Comparison of ENCODE assay signal across 27 mouse cellular contexts in the genomic region with DNA sequence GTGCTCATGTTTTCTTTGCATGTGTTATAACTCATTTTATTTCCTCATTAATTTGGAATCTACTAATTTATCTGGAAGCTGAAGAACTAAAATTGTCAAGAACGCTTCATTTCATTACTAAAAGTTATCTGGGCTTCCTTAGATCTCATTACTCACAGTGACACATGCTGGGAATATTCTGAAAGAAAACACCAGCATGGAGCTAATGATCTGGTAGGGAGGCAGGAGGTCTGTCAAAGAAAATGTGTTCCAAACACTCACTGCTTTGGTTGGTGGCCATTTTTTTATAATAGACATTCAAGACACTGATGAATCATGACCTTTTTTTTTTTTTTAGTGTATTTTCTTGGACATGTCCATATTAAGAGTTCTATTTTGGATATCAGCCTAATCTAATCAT.
DNase-seq lines count a peak whose midpoint lies in the region; ATAC-seq and TF ChIP-seq lines count a peak whose summit lies in the region.
"Had no signal": no experiment of that assay in that cellular context is flagged by ENCODE, and none has a peak within 500 bp of the region (broad histone marks: within the 10 kb centered on the region; RNA-seq: fewer than 3 reads in every experiment).

No protein-coding gene starts in this region.

- H3K9me3 ChIP-seq in lung, embryonic 14.5 days (ENCODE audit: low read depth, low read length): no peaks in the 10 kb centered on the region
- no peaks in the 10 kb centered on the region for H3K9me3 ChIP-seq in heart, embryonic 12.5 days (replicated peaks)
- H3K9me3 ChIP-seq: G1E; heart, embryonic 15.5 days; hindbrain, embryonic 10.5 days; hindbrain, embryonic 13.5 days; intestine, embryonic 15.5 days had no signal

- no peak for TF ChIP-seq POLR2A in embryonic fibroblast, embryonic 13.5 days (IDR thresholded peaks at IDR 0.05; ENCODE audit: low read depth, low read length)

- H3K79me2 ChIP-seq in C2C12 (ENCODE audit: control insufficient read depth, insufficient read depth): no peaks in the 10 kb centered on the region

- H3K4me2 ChIP-seq in lung, embryonic 14.5 days: no peak overlapping the region
- H3K4me2 ChIP-seq in heart, embryonic 12.5 days: no peak overlapping the region
- H3K4me2 ChIP-seq: heart, embryonic 11.5 days; heart, embryonic 15.5 days; hindbrain, embryonic 13.5 days; intestine, embryonic 15.5 days had no signal

- H3K36me3 ChIP-seq in lung, embryonic 14.5 days (ENCODE audit: insufficient read depth): no peaks in the 10 kb centered on the region
- no peaks in the 10 kb centered on the region for H3K36me3 ChIP-seq in C2C12 (ENCODE audit: control insufficient read depth, insufficient read depth)
- no peaks in the 10 kb centered on the region for H3K36me3 ChIP-seq in heart, embryonic 12.5 days
- H3K36me3 ChIP-seq: G1E; heart, embryonic 15.5 days; hindbrain, embryonic 10.5 days; hindbrain, embryonic 13.5 days; intestine, embryonic 15.5 days had no signal

- no peak overlapping the region for H3K9ac ChIP-seq in lung, embryonic 14.5 days
- H3K9ac ChIP-seq in heart, embryonic 12.5 days: no peak overlapping the region
- H3K9ac ChIP-seq: heart, embryonic 15.5 days; hindbrain, embryonic 13.5 days; intestine, embryonic 15.5 days had no signal

- DNase-seq in lung, embryonic 14.5 days: peak; percentile 33
- no peak for DNase-seq in lung, postnatal 10 days
- DNase-seq in Patski (ENCODE audit: low read depth, low spot score): no peak
- DNase-seq in spleen, adult 18-20 months: no peak
- no peak for DNase-seq in retina, embryonic 14.5 days (ENCODE audit: low spot score)
- DNase-seq: adrenal gland, adult 8-10 months; adrenal gland, postnatal 25 days; cerebellum, adult 11 months; cerebellum, postnatal 14 days; gastrocnemius, postnatal 10 days; gastrocnemius, postnatal 36 days; heart, adult 2 months; heart, postnatal 10 days; heart, postnatal 36 days had no signal

- WGBS in lung, embryonic 14.5 days: 42% methylated on average over 1 of the region's 1 CpGs
- WGBS in heart, embryonic 12.5 days: 57% methylated on average over 1 of the region's 1 CpGs

- in situ Hi-C loops in Patski (cut with MboI; ENCODE audit: low pct_unique_long_range_greater_than_20kb): no loop called here

- CTCF ChIA-PET in Patski (lab: Charles Lee): no interaction called here

- no peak overlapping the region for H3ac ChIP-seq in C2C12 (ENCODE audit: control insufficient read depth, insufficient read length, low read depth)

- POLR2A ChIA-PET in Patski (lab: Charles Lee): no interaction called here

- H3K4me1 ChIP-seq in lung, embryonic 14.5 days (ENCODE audit: insufficient read depth): no peaks in the 10 kb centered on the region
- no peaks in the 10 kb centered on the region for H3K4me1 ChIP-seq in embryonic fibroblast, embryonic 13.5 days (ENCODE audit: control insufficient read depth, insufficient read depth, low read length)
- no peaks in the 10 kb centered on the region; the same call in 1 of the 2 replicates for H3K4me1 ChIP-seq in heart, embryonic 12.5 days (replicated peaks)
- H3K4me1 ChIP-seq: hindbrain, embryonic 10.5 days; intestine, embryonic 15.5 days had no signal

- no peak for TF ChIP-seq CTCF in lung, embryonic 14.5 days (IDR thresholded peaks at IDR 0.05; ENCODE audit: low read depth)
- TF ChIP-seq CTCF in C2C12 (IDR thresholded peaks at IDR 0.05; ENCODE audit: control insufficient read depth, insufficient read depth, insufficient read length): no peak
- TF ChIP-seq CTCF in Patski (IDR thresholded peaks at IDR 0.05): no peak
- no peak for TF ChIP-seq CTCF in embryonic fibroblast, embryonic 13.5 days (IDR thresholded peaks at IDR 0.05; ENCODE audit: borderline replicate concordance, insufficient read depth, low read length)

- H3K27me3 ChIP-seq in lung, embryonic 14.5 days (ENCODE audit: insufficient read depth, low read length): no peaks in the 10 kb centered on the region
- H3K27me3 ChIP-seq in C2C12 (ENCODE audit: control insufficient read depth, insufficient read depth, insufficient read length): no peaks in the 10 kb centered on the region
- H3K27me3 ChIP-seq in Patski: no peaks in the 10 kb centered on the region
- no peaks in the 10 kb centered on the region for H3K27me3 ChIP-seq in heart, embryonic 12.5 days (replicated peaks)
- H3K27me3 ChIP-seq: CH12.LX; heart, embryonic 15.5 days; hindbrain, embryonic 13.5 days; intestine, embryonic 15.5 days had no signal

- no peak overlapping the region for H3K27ac ChIP-seq in lung, embryonic 14.5 days (ENCODE audit: low read depth)
- peak overlapping the region; percentile 76; the same call in 1 of the 2 replicates for H3K27ac ChIP-seq in embryonic fibroblast, embryonic 13.5 days (ENCODE audit: insufficient read depth, low read length)
- no peak overlapping the region for H3K27ac ChIP-seq in heart, embryonic 12.5 days (ENCODE audit: poor library complexity, severe bottlenecking)
- H3K27ac ChIP-seq: heart, adult 2 months; heart, embryonic 15.5 days; hindbrain, embryonic 10.5 days; hindbrain, embryonic 13.5 days; intestine, embryonic 15.5 days had no signal

- no peak for ATAC-seq in lung, embryonic 14.5 days (ENCODE audit: insufficient read depth)
- ATAC-seq in Patski: peak; percentile 36
- no peak for ATAC-seq in heart, embryonic 12.5 days (ENCODE audit: insufficient number of reproducible peaks, low FRiP score)
- ATAC-seq: activated CD4-positive, CD25-positive, alpha-beta regulatory T cell, adult 4 months; forebrain, embryonic 16.5 days; hindbrain, embryonic 16.5 days; intestine, embryonic 15.5 days had no signal

- H3K79me3 ChIP-seq in C2C12 (ENCODE audit: low read depth): no peaks in the 10 kb centered on the region

- no peak overlapping the region for H3K4me3 ChIP-seq in lung, embryonic 14.5 days (ENCODE audit: low read depth, low read length)
- no peak overlapping the region for H3K4me3 ChIP-seq in C2C12 (ENCODE audit: insufficient read depth, poor library complexity, severe bottlenecking)
- no peak overlapping the region for H3K4me3 ChIP-seq in embryonic fibroblast, embryonic 13.5 days (ENCODE audit: insufficient read depth, low read length)
- H3K4me3 ChIP-seq in heart, embryonic 12.5 days: no peak overlapping the region
- H3K4me3 ChIP-seq: heart, adult 2 months; heart, embryonic 15.5 days; hindbrain, embryonic 10.5 days; hindbrain, embryonic 13.5 days; intestine, embryonic 15.5 days had no signal

TF ChIP-seq in C2C12, 6 proteins besides CTCF, POLR2A, EP300 and RAD21:
- TF ChIP-seq USF1 (IDR thresholded peaks at IDR 0.05; ENCODE audit: low read depth) (no peak), MYOG (IDR thresholded peaks at IDR 0.05; ENCODE audit: control insufficient read depth, extremely low read depth, insufficient read length) (no peak), FOSL1 (IDR thresholded peaks at IDR 0.05; ENCODE audit: insufficient read depth, low read length, poor library complexity, severe bottlenecking) (peak; percentile 41), MYOD1 (IDR thresholded peaks at IDR 0.05; ENCODE audit: control insufficient read depth, insufficient read length, low read depth) (peak; percentile 24), MAX (IDR thresholded peaks at IDR 0.05) (peak; percentile 42), CEBPB (IDR thresholded peaks at IDR 0.05; ENCODE audit: low read depth) (no peak)
